Mouse (Mus musculus) CH12.LX (cell line): ENCODE data around the gene Entpd1. TPM values are rescaled to one million over a fixed set of nuclear protein-coding genes. Genes with fewer than 3 reads are reported as not detected.

ENCODE experiments used
- DNase-seq: peaks from one replicate; pipeline ENCODE4 v3.0.0-alpha.2; 2013; ENCODE audit errors: extremely low read depth
- H3K27ac ChIP-seq: 2 replicates; pipeline ENCODE4 v1.5.1; 2012; ENCODE audit warnings: low read depth, mild to moderate bottlenecking, control low read depth, moderate library complexity; ENCODE audit not compliant: insufficient read depth
- H3K27me3 ChIP-seq: replicated peaks from 2 replicates; pipeline ENCODE3; 2012; ENCODE audit warnings: inconsistent platforms
- H3K36me3 ChIP-seq, 2 experiments: replicated peaks in 1 of 2; 2 replicates each; pipeline versions ENCODE3 to v1.6.1; 2012; ENCODE audit warnings: inconsistent platforms in 1 of 2, low read length in 1 of 2, mild to moderate bottlenecking in 1 of 2, mixed read lengths in 1 of 2, moderate library complexity in 1 of 2; ENCODE audit not compliant: control insufficient read depth in 1 of 2, insufficient read depth in 1 of 2
- H3K4me1 ChIP-seq, 2 experiments: 2 replicates each; pipeline ENCODE4 v1.6.1; 2012; ENCODE audit warnings: inconsistent platforms in 1 of 2, moderate library complexity in 1 of 2; ENCODE audit not compliant: insufficient read depth in 2 of 2, control insufficient read depth in 1 of 2
- H3K4me2 ChIP-seq: 2 replicates; pipeline ENCODE4 v1.6.1; 2012; ENCODE audit warnings: low read depth, mild to moderate bottlenecking, control low read depth; ENCODE audit not compliant: poor library complexity, insufficient read depth, severe bottlenecking
- H3K4me3 ChIP-seq, 3 experiments: fragments of 150-350 bp in 1 of 3; sonication (generic) in 1 of 3; replicated peaks in 1 of 3; 2 replicates each; pipeline versions ENCODE3 to v1.5.1; 2011 to 2012; ENCODE audit warnings: low read depth in 2 of 3, low read length in 2 of 3, mild to moderate bottlenecking in 2 of 3, moderate library complexity in 2 of 3, control low read depth in 1 of 3, improper control_type of control experiment in 1 of 3, inconsistent platforms in 1 of 3, mixed read lengths in 1 of 3; ENCODE audit not compliant: poor library complexity in 1 of 3
- H3K79me2 ChIP-seq: replicated peaks from 2 replicates; pipeline ENCODE4 v1.6.1; 2012; ENCODE audit warnings: mild to moderate bottlenecking, moderate library complexity; ENCODE audit not compliant: control insufficient read depth, poor library complexity, insufficient read depth, severe bottlenecking; ENCODE audit errors: extremely low read depth
- H3K9ac ChIP-seq: 2 replicates; pipeline ENCODE4 v1.6.1; 2012; ENCODE audit warnings: low read depth, mild to moderate bottlenecking, control low read depth, moderate library complexity; ENCODE audit not compliant: insufficient read depth
- H3K9me3 ChIP-seq: replicated peaks from 2 replicates; pipeline ENCODE3; 2012; ENCODE audit warnings: low read length, inconsistent platforms, mixed read lengths
- BHLHE40 ChIP-seq: IDR thresholded peaks from 2 replicates; pipeline ENCODE4 v1.6.1; 2011; ENCODE audit warnings: mild to moderate bottlenecking, low read depth, low read length, improper control_type of control experiment
- CHD1 ChIP-seq: IDR thresholded peaks from 2 replicates; pipeline ENCODE4 v1.6.1; 2012; ENCODE audit warnings: low read depth, low read length, improper control_type of control experiment, inconsistent platforms
- CTCF ChIP-seq, 2 experiments: IDR thresholded peaks in 1 of 2; conservative IDR thresholded peaks in 1 of 2; 2 replicates each; pipeline ENCODE4 v1.5.1; 2011 to 2012; ENCODE audit warnings: low read depth in 2 of 2, low read length in 2 of 2, improper control_type of control experiment in 1 of 2, inconsistent platforms in 1 of 2, mild to moderate bottlenecking in 1 of 2, moderate library complexity in 1 of 2
- EP300 ChIP-seq: IDR thresholded peaks from 2 replicates; pipeline ENCODE4 v1.6.1; 2011; ENCODE audit warnings: low read length, improper control_type of control experiment
- GABPA ChIP-seq: IDR thresholded peaks from 2 replicates; pipeline ENCODE4 v1.6.1; 2012; ENCODE audit warnings: low read depth, low read length, improper control_type of control experiment, inconsistent platforms; ENCODE audit not compliant: insufficient replicate concordance
- HCFC1 ChIP-seq: IDR thresholded peaks from 2 replicates; pipeline ENCODE4 v1.6.1; 2012; ENCODE audit warnings: low read depth, mild to moderate bottlenecking, inconsistent platforms, low read length, improper control_type of control experiment
- IRF4 ChIP-seq: IDR thresholded peaks from 2 replicates; pipeline ENCODE4 v1.6.1; 2014; ENCODE audit warnings: low read depth, mild to moderate bottlenecking, inconsistent platforms, low read length, improper control_type of control experiment
- JUN ChIP-seq: IDR thresholded peaks from 2 replicates; pipeline ENCODE4 v1.6.1; 2011; ENCODE audit warnings: low read depth, mild to moderate bottlenecking, low read length, improper control_type of control experiment, moderate library complexity; ENCODE audit not compliant: insufficient read depth
- JUND ChIP-seq: conservative IDR thresholded peaks from 2 replicates; pipeline ENCODE4 v1.6.1; 2011; ENCODE audit warnings: low read depth, low read length, improper control_type of control experiment
- MAFK ChIP-seq: IDR thresholded peaks from 2 replicates; pipeline ENCODE4 v1.6.1; 2011; ENCODE audit warnings: low read length, improper control_type of control experiment; ENCODE audit not compliant: insufficient replicate concordance
- MAX ChIP-seq: IDR thresholded peaks from 2 replicates; pipeline ENCODE4 v1.6.1; 2011; ENCODE audit warnings: low read length, improper control_type of control experiment
- MAZ ChIP-seq: IDR thresholded peaks from 2 replicates; pipeline ENCODE4 v1.6.1; 2012; ENCODE audit warnings: low read depth, mild to moderate bottlenecking, inconsistent platforms, low read length, improper control_type of control experiment, moderate library complexity
- MEF2A ChIP-seq: IDR thresholded peaks from 2 replicates; pipeline ENCODE4 v1.6.1; 2014; ENCODE audit warnings: low read depth, mild to moderate bottlenecking, inconsistent platforms, low read length, improper control_type of control experiment, borderline replicate concordance
- MXI1 ChIP-seq: IDR thresholded peaks from 2 replicates; pipeline ENCODE4 v1.6.1; 2011; ENCODE audit warnings: mild to moderate bottlenecking, low read depth, low read length, improper control_type of control experiment
- NRF1 ChIP-seq: IDR thresholded peaks from 2 replicates; pipeline ENCODE4 v1.6.1; 2014; ENCODE audit warnings: low read depth, mild to moderate bottlenecking, inconsistent platforms, low read length, improper control_type of control experiment, moderate library complexity
- PAX5 ChIP-seq: IDR thresholded peaks from 2 replicates; pipeline ENCODE4 v1.6.1; 2012; ENCODE audit warnings: low read length, inconsistent platforms, mixed read lengths
- POLR2A ChIP-seq: IDR thresholded peaks from 2 replicates; pipeline ENCODE4 v1.6.1; 2011; ENCODE audit warnings: low read depth, mild to moderate bottlenecking, improper control_type of control experiment, low read length
- POLR2AphosphoS2 ChIP-seq: IDR thresholded peaks from 2 replicates; pipeline ENCODE4 v1.6.1; 2011; ENCODE audit warnings: low read depth, low read length, improper control_type of control experiment
- RAD21 ChIP-seq: IDR thresholded peaks from 2 replicates; pipeline ENCODE4 v1.6.1; 2011; ENCODE audit warnings: low read depth, mild to moderate bottlenecking, low read length, improper control_type of control experiment, moderate library complexity
- RCOR1 ChIP-seq: conservative IDR thresholded peaks from 2 replicates; pipeline ENCODE4 v1.6.1; 2012; ENCODE audit warnings: low read depth, mild to moderate bottlenecking, inconsistent platforms, low read length, improper control_type of control experiment
- SIN3A ChIP-seq: IDR thresholded peaks from 2 replicates; pipeline ENCODE4 v1.6.1; 2012; ENCODE audit warnings: low read length, improper control_type of control experiment, inconsistent platforms
- SMC3 ChIP-seq: IDR thresholded peaks from 2 replicates; pipeline ENCODE4 v1.6.1; 2011; ENCODE audit warnings: low read depth, low read length, improper control_type of control experiment
- TCF12 ChIP-seq: IDR thresholded peaks from 2 replicates; pipeline ENCODE4 v1.6.1; 2014; ENCODE audit warnings: low read depth, mild to moderate bottlenecking, inconsistent platforms, low read length, improper control_type of control experiment
- UBTF ChIP-seq: IDR thresholded peaks from 2 replicates; pipeline ENCODE4 v1.6.1; 2012; ENCODE audit warnings: low read depth, mild to moderate bottlenecking, inconsistent platforms, low read length, improper control_type of control experiment, moderate library complexity
- USF1 ChIP-seq: IDR thresholded peaks from 2 replicates; pipeline ENCODE4 v1.6.1; 2014; ENCODE audit warnings: low read depth, mild to moderate bottlenecking, inconsistent platforms, low read length, improper control_type of control experiment
- USF2 ChIP-seq: conservative IDR thresholded peaks from 2 replicates; pipeline ENCODE4 v1.6.1; 2011; ENCODE audit warnings: low read depth, low read length, improper control_type of control experiment
- ZC3H11A ChIP-seq: IDR thresholded peaks from 2 replicates; pipeline ENCODE4 v1.6.1; 2012; ENCODE audit warnings: low read depth, mild to moderate bottlenecking, inconsistent platforms, low read length, improper control_type of control experiment
- ZKSCAN1 ChIP-seq: IDR thresholded peaks from 2 replicates; pipeline ENCODE4 v1.6.1; 2012; ENCODE audit warnings: low read depth, inconsistent platforms, low read length, improper control_type of control experiment, borderline replicate concordance
- ZMIZ1 ChIP-seq: IDR thresholded peaks from 2 replicates; pipeline ENCODE4 v1.6.1; 2012; ENCODE audit warnings: low read depth, mild to moderate bottlenecking, inconsistent platforms, low read length, improper control_type of control experiment
- ZNF384 ChIP-seq: IDR thresholded peaks from 2 replicates; pipeline ENCODE4 v1.6.1; 2012; ENCODE audit warnings: low read depth, low read length, improper control_type of control experiment, inconsistent platforms
- dilution Hi-C: fragments of 300-500 bp; cut with MboI; formaldehyde crosslinking; loops from 2 replicates; pipeline ENCODE4 v1.14.3; 2020; ENCODE audit warnings: low sequenced_read_pairs; ENCODE audit not compliant: extremely low pct_unique_long_range_greater_than_20kb, extremely low pct_ligation_motif_present
- in situ Hi-C: fragments of 300-500 bp; cut with MboI; formaldehyde crosslinking; loops from 3 replicates; pipeline ENCODE4 v1.14.3; 2019; ENCODE audit warnings: low sequenced_read_pairs, low pct_ligation_motif_present, low pct_unique_long_range_greater_than_20kb, mixed read lengths
- polyA plus RNA-seq: library from polyadenylated mRNA; unstranded; fragments of >175 nt; gene quantifications from 2 replicates; pipeline ENCODE4 v1.2.1, GENCODE M21; 2012; ENCODE audit warnings: low read depth; ENCODE audit not compliant: insufficient read length
- total RNA-seq, 2 experiments: library from RNA; depleted of rRNA; stranded (reverse); fragments of 300-350 nt in 1 of 2; fragments of >200 nt in 1 of 2; gene quantifications; 2 replicates each; pipeline ENCODE4 v1.2.3; 2012 to 2014

Gene Entpd1
- total and polyA plus RNA-seq, 3 experiments = 14.7 to 21.2 (median 19.5) TPM

DNA sequence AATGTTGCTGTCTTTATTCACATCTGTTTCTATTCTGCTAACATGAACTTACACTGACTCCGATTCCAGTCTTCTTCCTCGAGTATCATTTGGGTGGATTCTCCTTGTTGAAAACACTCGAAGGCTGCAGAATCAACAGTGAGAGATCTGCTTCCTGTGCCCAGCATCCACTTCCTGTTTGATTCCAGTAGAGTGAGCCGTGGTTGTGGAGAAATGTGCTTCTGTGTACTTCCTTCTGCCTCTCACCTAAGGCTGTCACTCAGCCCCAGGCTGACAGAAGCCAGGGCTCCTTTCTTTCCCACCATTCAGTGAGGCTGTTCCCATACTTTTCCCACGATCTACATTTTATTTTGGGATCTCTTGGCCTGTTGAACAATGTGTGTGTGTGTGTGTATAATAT lies 37.9 kb downstream of the Entpd1 start:
- no peak for DNase-seq
- Histone ChIP-seq H3K36me3 (no peaks in the 10 kb centered on the region), H3K4me1 (peaks cover 10 to 22% of the 10 kb centered on the region in 2 experiments; a peak in 3 of 4 replicates), H3K27ac (no peak overlapping the region), H3K4me2 (no peak overlapping the region), H3K9ac (no peak overlapping the region), H3K4me3 (no peak overlapping the region), H3K79me2 (no peaks in the 10 kb centered on the region), H3K27me3 (no peaks in the 10 kb centered on the region), H3K9me3 (no peaks in the 10 kb centered on the region)
- TF ChIP-seq SIN3A (no peak), MAZ (no peak), UBTF (no peak), BHLHE40 (no peak), HCFC1 (no peak), RAD21 (no peak), NRF1 (no peak), TCF12 (no peak), GABPA (no peak), JUND (no peak), ZC3H11A (no peak), USF1 (no peak), MAFK (no peak), MAX (no peak), MXI1 (no peak), CHD1 (no peak), POLR2A (no peak), JUN (no peak), CTCF (conservative IDR thresholded peaks at IDR 0.05 in 1 of 2, IDR thresholded peaks at IDR 0.05 in 1 of 2; ENCODE audit: low read depth in 2 of 2, low read length in 2 of 2) (no peak)
- dilution Hi-C loops (no loop called here), in situ Hi-C loops (no loop called here)

DNA sequence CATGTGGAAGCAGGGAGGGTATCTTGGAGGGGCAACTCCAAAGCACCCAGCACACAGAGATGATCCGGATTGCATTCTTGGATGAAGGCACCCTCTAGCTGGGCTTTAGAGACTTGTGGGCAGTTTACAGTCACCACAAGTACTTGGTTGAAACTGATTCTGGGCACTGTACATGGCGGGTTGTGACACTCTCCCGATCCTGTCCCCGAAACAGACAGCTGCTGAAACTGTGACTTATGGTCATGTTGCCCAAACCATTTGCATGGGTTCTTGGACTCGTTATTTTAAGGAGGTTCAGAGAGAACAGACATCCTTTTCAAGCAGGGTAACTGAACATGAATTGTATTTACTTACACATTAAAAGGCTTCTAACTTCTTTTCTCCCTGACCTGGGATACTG lies 44.0 kb downstream of the Entpd1 start:
- dilution Hi-C loops = no loop called here

More for the DNA sequence above, 44.0 kb downstream of the Entpd1 start:
- H3K36me3 ChIP-seq = no peaks in the 10 kb centered on the region
- TF ChIP-seq CHD1 (no peak), SIN3A (peak; percentile 48; the same call in 1 of the 2 replicates), UBTF (no peak), RCOR1 (peak; percentile 79), USF1 (no peak), ZMIZ1 (no peak), CTCF (conservative IDR thresholded peaks at IDR 0.05 in 1 of 2, IDR thresholded peaks at IDR 0.05 in 1 of 2; ENCODE audit: low read depth in 2 of 2, low read length in 2 of 2) (no peak), PAX5 (no peak), MEF2A (peak; percentile 55; the same call in 1 of the 2 replicates), ZNF384 (no peak), POLR2AphosphoS2 (no peak), USF2 (no peak), GABPA (no peak), MAFK (peak; percentile 84), SMC3 (0 out of 2 replicates have a peak, but pooled peaks have one; percentile 2), TCF12 (peak; percentile 71), ZC3H11A (no peak), IRF4 (peak; percentile 74), HCFC1 (no peak), RAD21 (no peak; the same call in 1 of the 2 replicates), MXI1 (no peak), MAZ (no peak), JUND (no peak), EP300 (peak; percentile 78), BHLHE40 (peak; percentile 77), ZKSCAN1 (no peak)
- TF ChIP-seq, all 38 proteins: peak for 9
- peak overlapping the region; percentile 3; the same call in 1 of the 2 replicates for H3K9ac ChIP-seq
- H3K4me1 ChIP-seq = peaks cover 14 to 26% of the 10 kb centered on the region in 2 experiments
- H3K27me3 ChIP-seq = no peaks in the 10 kb centered on the region
- 0 out of 2 replicates have a peak overlapping the region, but pooled peaks have one; percentile 5 for H3K27ac ChIP-seq
- no peaks in the 10 kb centered on the region for H3K9me3 ChIP-seq
- H3K4me3 ChIP-seq = no peak overlapping the region
- no peak overlapping the region; the same call in 1 of the 2 replicates for H3K4me2 ChIP-seq
- no peak for DNase-seq
- 0 out of 2 replicates have a peak, but pooled peaks cover 2% of the 10 kb centered on the region for H3K79me2 ChIP-seq
- in situ Hi-C loops = no loop called here
